Mouse (Mus musculus) embryonic facial prominence, embryonic 10.5 days (tissue): ENCODE measurements at regions not wholly inside any gene's neighbourhood (a gene's known extent, or its start where the extent isn't known, plus 50 kb on each side); places are given as distances from the start of the nearest gene placed in this dataset.
"Not testable (repeated sequence)": the region's sequence is repeated elsewhere in the genome, so short reads cannot be mapped to it uniquely, and the experiment has no call there.

Experiments
- DNase-seq: peaks from one replicate; pipeline ENCODE4 v3.0.0-alpha.2; 2017; ENCODE audit warnings: low spot score
- H3K27ac ChIP-seq: fragments of 300-500 bp; sonication (generic); replicated peaks from 2 replicates; pipeline ENCODE4 v1.5.1; 2016; ENCODE audit warnings: mild to moderate bottlenecking
- H3K27me3 ChIP-seq: fragments of 300-500 bp; sonication (generic); replicated peaks from 2 replicates; pipeline ENCODE4 v1.6.1; 2016; ENCODE audit warnings: low read depth, mild to moderate bottlenecking; ENCODE audit not compliant: poor library complexity, severe bottlenecking
- H3K36me3 ChIP-seq: fragments of 300-500 bp; sonication (generic); replicated peaks from 2 replicates; pipeline ENCODE4 v1.6.1; 2016; ENCODE audit warnings: mild to moderate bottlenecking, moderate library complexity
- H3K4me1 ChIP-seq: fragments of 300-500 bp; sonication (generic); 2 replicates; pipeline ENCODE4 v1.6.1; 2016
- H3K4me3 ChIP-seq: fragments of 300-500 bp; sonication (generic); 2 replicates; pipeline ENCODE4 v1.5.1; 2016; ENCODE audit warnings: mild to moderate bottlenecking, moderate library complexity
- H3K9me3 ChIP-seq: fragments of 300-500 bp; sonication (generic); 2 replicates; pipeline ENCODE4 v1.6.1; 2016; ENCODE audit warnings: mild to moderate bottlenecking
- WGBS: fragments of 180-500 bp; shearing (Covaris S2); methylation state at CpG from one replicate; pipeline ENCODE4 v1.1.7; 2016; 5-methylcytosine and 5-hydroxymethylcytosine counted together

DNA sequence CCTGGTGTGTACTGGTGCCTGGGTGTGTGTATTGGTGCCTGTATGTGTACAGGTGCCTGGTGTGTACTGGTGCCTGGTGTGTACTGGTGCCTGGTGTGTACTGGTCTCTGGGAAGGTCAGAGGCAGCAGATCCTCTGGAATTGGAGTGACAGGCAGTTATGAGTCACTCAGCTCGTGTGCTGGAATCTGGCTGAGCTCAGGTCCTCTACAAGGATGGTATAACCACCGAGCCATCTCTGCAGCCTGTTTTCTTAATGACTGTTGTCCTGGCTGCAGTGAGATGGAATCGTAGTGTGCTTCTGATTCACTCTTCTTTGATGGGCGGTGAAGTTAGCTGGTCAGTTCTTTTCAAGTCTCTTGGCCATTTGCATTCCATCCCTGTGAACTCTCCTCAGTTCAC, 164.2 kb upstream of the Rtl1 start:
- H3K27ac ChIP-seq: no peak overlapping the region
- no peaks in the 10 kb centered on the region for H3K9me3 ChIP-seq
- no peaks in the 10 kb centered on the region for H3K27me3 ChIP-seq
- H3K4me1 ChIP-seq: no peaks in the 10 kb centered on the region
- WGBS: 75% methylated on average over 4 of the region's 4 CpGs
- DNase-seq: no peak
- H3K4me3 ChIP-seq: no peak overlapping the region
- H3K36me3 ChIP-seq: no peaks in the 10 kb centered on the region

DNA sequence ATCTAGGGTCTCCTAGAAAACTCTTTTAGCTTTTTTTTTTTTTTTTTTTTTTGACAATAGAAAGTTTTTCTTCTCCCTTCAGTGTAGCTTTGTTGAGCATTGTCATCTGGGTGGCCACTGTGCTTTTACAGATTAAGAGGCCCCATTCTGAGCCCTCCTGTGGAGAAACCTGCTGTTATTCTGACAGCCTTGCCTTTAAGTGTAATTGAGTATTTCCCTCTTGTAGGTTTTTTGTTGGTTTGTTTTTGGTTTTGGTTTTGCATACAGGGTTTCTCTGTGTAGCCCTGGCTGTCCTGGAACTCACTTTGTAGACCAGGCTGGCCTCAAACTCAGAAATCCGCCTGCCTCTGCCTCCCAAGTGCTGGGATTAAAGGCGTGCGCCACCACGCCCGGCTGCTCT, 166.5 kb upstream of the Rtl1 start:
- 87% methylated on average over 5 of the region's 5 CpGs for WGBS
- H3K36me3 ChIP-seq, H3K27ac ChIP-seq, DNase-seq, H3K27me3 ChIP-seq, H3K4me1 ChIP-seq, H3K4me3 ChIP-seq, H3K9me3 ChIP-seq: not testable (repeated sequence)

DNA sequence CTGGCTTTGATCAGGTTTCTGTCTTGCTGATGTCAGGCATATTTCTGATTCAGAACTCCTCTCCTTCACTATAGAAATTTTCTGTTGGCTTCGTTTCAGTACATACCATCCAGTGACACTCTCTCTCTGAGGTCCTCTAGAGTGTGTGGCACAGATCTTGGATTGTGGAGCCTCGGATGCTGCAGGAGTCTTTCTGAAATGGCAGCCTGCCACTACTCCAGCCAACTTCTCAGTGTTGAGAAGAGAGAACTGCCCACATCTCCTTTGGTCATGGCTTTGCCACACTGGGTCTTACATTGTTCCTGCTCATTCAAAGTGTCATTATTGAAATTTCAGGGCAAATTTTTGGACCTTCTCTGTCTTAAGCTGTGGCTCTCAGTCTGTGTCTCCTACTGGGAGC, 172.4 kb upstream of the Rtl1 start:
- Histone ChIP-seq H3K27me3 (no peaks in the 10 kb centered on the region), H3K4me3 (no peak overlapping the region), H3K9me3 (no peaks in the 10 kb centered on the region), H3K27ac (no peak overlapping the region), H3K4me1 (no peaks in the 10 kb centered on the region), H3K36me3 (no peaks in the 10 kb centered on the region)
- DNase-seq: no peak
- 81% methylated on average over 2 of the region's 2 CpGs for WGBS

DNA sequence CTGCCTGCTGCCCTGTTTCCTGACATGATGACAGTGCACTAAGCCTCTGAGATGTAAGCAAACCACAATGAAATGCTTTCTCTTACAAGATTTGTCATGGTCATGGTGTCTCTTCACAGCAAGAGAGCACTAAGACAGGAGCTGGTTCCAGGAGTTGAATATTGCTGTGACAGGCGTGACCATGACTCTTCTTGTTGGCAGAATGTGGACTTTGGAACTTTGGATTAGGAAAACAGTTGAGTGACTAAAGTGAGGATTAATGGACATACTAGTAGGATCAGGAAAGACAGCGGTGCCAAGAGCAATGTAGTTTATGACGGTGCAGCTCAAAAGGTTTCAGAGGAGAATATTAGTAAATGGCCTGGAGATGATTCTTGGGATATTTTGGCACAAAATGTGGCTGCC, 173.8 kb upstream of the Rtl1 start:
- H3K27me3 ChIP-seq: no peaks in the 10 kb centered on the region
- no peaks in the 10 kb centered on the region for H3K9me3 ChIP-seq
- no peak overlapping the region for H3K4me3 ChIP-seq
- WGBS: 87% methylated on average over 3 of the region's 3 CpGs
- H3K27ac ChIP-seq: no peak overlapping the region
- no peak for DNase-seq
- no peaks in the 10 kb centered on the region for H3K36me3 ChIP-seq
- H3K4me1 ChIP-seq: no peaks in the 10 kb centered on the region

DNA sequence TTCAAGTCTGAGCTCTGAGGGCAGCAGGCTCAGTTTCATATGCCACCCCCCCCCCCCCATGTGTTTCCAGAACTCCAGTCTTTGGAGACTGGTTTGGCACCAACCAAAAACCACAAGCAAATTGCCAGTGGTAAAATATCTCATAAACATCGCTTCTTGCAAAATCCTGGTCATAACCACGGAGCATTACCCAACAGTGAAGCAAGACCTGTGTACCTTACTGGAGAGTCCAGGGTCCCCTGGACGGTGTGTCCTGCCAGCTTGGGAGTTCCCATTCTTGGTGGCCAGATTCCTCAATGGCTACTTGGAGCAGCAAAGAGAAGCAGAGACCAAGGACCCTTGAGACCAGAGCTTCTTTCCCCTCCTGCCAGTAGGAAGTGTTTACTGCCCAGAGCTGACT, 198.7 kb upstream of the Rtl1 start:
- Histone ChIP-seq H3K27me3 (no peaks in the 10 kb centered on the region), H3K27ac (no peak overlapping the region), H3K4me1 (no peaks in the 10 kb centered on the region), H3K4me3 (no peak overlapping the region), H3K36me3 (no peaks in the 10 kb centered on the region), H3K9me3 (no peaks in the 10 kb centered on the region)
- 93% methylated on average over 3 of the region's 3 CpGs for WGBS
- no peak for DNase-seq

DNA sequence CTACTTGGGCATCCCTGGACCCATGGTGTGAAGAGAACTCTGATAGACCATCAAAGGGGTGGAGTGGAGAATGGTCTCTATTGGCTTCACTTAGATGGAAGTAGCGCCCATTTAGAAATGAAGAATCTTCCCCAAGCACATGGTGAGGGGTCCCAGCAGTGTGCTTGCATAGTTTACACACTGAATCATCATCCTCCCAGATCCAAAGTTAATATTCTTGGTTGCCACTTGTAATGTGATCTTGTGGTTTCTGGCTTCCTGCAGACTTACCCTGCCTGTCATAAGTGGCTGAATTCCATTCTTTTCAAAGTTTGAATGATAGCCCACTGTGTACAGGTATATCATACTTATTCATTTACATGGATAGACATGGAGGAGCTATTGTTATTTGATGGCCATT, 199.3 kb upstream of the Rtl1 start:
- no peaks in the 10 kb centered on the region for H3K27me3 ChIP-seq
- H3K4me3 ChIP-seq: no peak overlapping the region
- no peaks in the 10 kb centered on the region for H3K9me3 ChIP-seq
- 90% methylated on average over 1 of the region's 1 CpGs for WGBS
- H3K27ac ChIP-seq: no peak overlapping the region
- DNase-seq: no peak
- H3K36me3 ChIP-seq: no peaks in the 10 kb centered on the region
- no peaks in the 10 kb centered on the region for H3K4me1 ChIP-seq

DNA sequence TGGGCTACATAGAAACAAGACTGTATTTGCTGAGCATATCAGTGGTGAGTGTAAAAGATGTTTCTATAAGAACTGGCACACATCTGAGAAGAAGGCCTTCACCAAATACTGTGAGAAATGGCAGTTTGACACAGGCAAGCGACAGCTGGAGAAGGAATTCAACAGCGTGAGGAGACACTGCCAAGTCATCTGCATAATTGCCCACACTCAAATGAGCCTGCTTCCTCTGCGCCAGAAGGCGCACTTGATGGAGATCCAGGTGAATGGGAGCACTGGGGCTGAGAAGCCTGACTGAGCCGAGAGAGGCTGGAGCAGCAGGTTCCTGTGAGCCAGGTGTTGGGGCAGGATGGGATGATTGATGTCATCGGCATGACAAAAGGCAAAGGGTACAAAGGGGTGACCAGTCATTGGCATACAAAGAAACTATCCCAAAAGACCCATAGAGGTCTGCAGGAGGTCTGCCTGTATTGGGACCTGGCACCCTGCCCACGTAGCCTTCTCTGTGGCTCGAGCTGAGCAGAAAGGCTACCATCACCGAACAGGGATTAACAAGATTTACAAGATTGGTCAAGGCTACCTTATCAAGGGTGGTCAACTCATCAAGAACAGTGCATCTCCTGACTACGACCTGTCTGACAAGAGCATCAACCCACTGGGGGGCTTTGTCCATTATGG, 227.2 kb upstream of the Rtl1 start:
- Histone ChIP-seq H3K4me1 (peaks cover 20% of the 10 kb centered on the region), H3K27me3 (no peaks in the 10 kb centered on the region), H3K9me3 (peaks cover 2% of the 10 kb centered on the region; the same call in 1 of the 2 replicates), H3K36me3 (no peaks in the 10 kb centered on the region), H3K4me3 (no peak overlapping the region), H3K27ac (no peak overlapping the region)
- DNase-seq: no peak
- WGBS: 89% methylated on average over 10 of the region's 10 CpGs

DNA sequence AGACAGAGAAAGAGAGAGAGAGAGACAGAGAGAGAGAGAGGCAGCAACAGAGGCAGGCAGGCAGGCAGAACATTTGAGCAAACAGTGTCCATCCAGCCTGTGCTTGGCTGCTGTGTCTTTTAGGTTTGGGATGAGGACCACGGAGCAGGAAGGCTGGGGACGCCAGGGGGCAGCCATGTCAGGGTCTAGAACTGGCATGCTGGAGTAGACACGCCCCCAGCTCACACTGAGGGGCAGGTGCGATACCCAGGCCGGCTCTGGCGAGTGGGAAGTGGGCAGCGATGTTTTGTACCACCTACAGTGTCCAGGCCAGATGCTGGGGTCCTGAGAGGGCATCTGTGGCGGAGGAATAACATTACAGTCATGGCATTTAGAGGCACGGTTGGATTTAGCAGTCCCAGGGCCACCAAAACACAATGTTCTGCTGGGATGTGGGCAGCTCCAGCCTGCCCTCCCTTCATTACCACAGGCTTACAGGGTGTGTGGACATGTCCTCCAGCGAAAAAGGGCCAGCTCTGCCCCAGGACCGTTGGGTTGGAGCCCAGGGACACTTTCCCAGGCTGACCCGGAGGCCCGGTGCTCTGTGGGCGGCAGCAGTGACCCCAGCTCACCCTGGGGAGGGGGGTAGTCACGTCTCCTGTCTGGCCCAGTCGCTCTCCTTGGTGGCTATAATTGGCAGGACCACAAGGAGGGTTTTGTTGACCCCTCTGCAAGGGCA, 230.3 kb upstream of the Rtl1 start:
- H3K9me3 ChIP-seq: no peaks in the 10 kb centered on the region
- H3K36me3 ChIP-seq: no peaks in the 10 kb centered on the region
- 21% methylated on average over 16 of the region's 16 CpGs for WGBS
- peaks cover 6% of the 10 kb centered on the region; the same call in 1 of the 2 replicates for H3K27me3 ChIP-seq
- no peak overlapping the region for H3K4me3 ChIP-seq
- DNase-seq: peak; percentile 74
- peaks cover 28% of the 10 kb centered on the region for H3K4me1 ChIP-seq
- peak overlapping the region; percentile 69 for H3K27ac ChIP-seq

DNA sequence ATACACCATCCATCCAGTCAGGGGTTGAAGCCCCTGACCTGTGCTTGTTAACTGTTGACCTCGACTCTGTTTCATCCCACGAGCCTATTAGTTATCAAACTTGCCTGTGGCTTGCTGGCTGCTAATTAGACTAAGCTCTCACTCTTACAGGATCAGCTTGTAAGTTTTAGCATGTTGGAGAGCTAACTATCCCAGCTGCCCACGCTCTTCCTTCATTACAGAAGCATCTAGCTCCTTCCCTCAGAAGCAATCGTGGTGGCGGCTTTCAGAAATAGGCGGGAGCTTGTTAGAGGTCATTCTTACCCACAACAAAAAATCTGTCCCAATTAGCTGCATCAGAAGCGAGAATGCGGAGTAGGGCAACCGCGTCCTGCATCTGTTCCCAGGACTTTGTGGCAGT, 232.8 kb upstream of the Rtl1 start:
- Histone ChIP-seq H3K4me3 (no peak overlapping the region), H3K36me3 (no peaks in the 10 kb centered on the region), H3K9me3 (0 out of 2 replicates have a peak, but pooled peaks cover 4% of the 10 kb centered on the region), H3K4me1 (peaks cover 28% of the 10 kb centered on the region), H3K27ac (no peak overlapping the region; the same call in 1 of the 2 replicates), H3K27me3 (peaks cover 6% of the 10 kb centered on the region; the same call in 1 of the 2 replicates)
- DNase-seq: no peak
- WGBS: 68% methylated on average over 10 of the region's 10 CpGs

DNA sequence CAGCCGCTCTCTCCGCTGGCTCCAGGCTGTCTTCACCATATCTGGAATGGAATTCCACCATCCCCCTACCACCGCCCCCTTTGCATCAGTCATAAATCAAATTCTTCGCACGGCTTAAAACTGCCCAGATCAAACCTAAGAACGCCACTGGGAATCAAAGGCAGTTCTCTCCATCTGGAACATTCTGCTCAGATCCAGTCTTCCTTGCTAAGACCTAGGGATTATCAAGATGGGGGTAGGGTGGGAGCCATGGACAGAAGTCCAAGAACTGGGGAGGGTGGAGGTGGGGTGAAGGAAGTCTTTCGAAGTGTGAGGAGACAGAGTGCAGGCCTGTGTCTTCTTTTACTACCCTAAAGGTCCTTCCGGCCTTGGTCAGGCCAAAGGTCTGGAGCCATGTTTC, 236.4 kb upstream of the Rtl1 start:
- no peak for DNase-seq
- WGBS: 91% methylated on average over 8 of the region's 8 CpGs
- Histone ChIP-seq H3K4me1 (peaks cover 39% of the 10 kb centered on the region), H3K36me3 (no peaks in the 10 kb centered on the region), H3K9me3 (0 out of 2 replicates have a peak, but pooled peaks cover 4% of the 10 kb centered on the region), H3K27ac (no peak overlapping the region), H3K4me3 (no peak overlapping the region), H3K27me3 (peaks cover 6% of the 10 kb centered on the region)

DNA sequence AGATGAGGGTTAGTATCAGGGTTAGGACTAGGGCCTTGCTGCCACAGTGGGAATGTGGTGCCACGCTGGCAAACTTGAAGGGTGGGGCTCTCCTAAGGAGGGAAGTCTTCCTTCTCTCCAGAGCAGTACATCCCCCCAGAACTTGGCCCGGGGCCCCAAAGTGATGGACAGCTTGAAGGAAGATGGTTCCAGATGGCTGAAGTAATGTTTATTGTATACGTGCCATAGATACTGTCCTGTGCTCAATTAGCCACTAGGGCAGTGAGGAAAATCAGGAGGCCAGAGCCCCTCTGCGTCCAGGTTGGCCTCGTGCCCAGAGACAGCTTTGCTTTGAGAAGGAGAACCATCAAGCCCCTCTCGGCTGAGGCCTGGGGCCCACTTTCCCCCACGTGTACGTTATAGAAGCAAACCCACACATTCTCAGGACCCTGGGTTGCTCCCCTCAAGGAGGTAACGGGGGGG, 239.0 kb upstream of the Rtl1 start:
- DNase-seq: no peak
- Histone ChIP-seq H3K9me3 (0 out of 2 replicates have a peak, but pooled peaks cover 4% of the 10 kb centered on the region), H3K4me1 (peaks cover 42% of the 10 kb centered on the region), H3K4me3 (no peak overlapping the region), H3K27me3 (no peaks in the 10 kb centered on the region; the same call in 1 of the 2 replicates), H3K27ac (peak overlapping the region; percentile 61; the same call in 1 of the 2 replicates), H3K36me3 (no peaks in the 10 kb centered on the region)
- 56% methylated on average over 9 of the region's 9 CpGs for WGBS

DNA sequence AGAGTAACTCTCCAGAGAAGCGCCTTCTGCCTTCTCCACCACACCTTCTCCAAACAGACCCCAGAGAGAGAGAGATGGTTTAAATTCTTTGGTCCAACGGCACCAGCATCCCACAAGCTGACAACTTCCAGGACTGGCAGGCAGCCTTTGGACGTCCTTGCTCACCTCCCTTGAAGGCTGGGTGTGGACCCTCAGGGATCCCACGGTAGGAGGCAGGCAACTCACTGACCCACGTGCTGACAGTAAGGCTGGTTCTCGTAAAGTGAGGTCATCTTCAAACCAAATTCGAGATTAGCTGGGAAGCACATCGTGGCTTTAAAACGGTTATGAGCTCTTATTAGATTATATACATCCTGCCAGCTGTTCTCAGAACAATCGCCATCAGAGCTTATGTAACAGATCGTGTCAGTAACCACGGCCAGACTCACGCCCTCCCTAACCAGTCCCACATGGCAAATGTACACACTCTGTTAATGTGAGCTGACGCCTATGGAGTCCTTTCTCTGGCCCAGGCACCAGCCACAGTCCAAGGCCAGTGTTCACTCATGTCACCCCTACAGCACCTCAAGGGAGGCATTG, 239.9 kb upstream of the Rtl1 start:
- Histone ChIP-seq H3K27me3 (no peaks in the 10 kb centered on the region; the same call in 1 of the 2 replicates), H3K4me3 (no peak overlapping the region), H3K9me3 (0 out of 2 replicates have a peak, but pooled peaks cover 4% of the 10 kb centered on the region), H3K4me1 (peaks cover 50% of the 10 kb centered on the region), H3K27ac (peak overlapping the region; percentile 61; the same call in 1 of the 2 replicates), H3K36me3 (no peaks in the 10 kb centered on the region)
- DNase-seq: peak; percentile 48
- 43% methylated on average over 14 of the region's 14 CpGs for WGBS
